Mouse (Mus musculus): ENCODE measurements around the gene Gm49510.

GRCm38 (mm10) chr15:78940325-78940724, 40.9 kb downstream of the Gm49510 start:
- no peak for TF ChIP-seq EP300 (IDR thresholded peaks at IDR 0.05; ENCODE audit: low read length)
- no peak for TF ChIP-seq CTCF (conservative IDR thresholded peaks at IDR 0.05 in 1 of 2, IDR thresholded peaks at IDR 0.05 in 1 of 2; ENCODE audit: low read depth in 2 of 2, low read length in 2 of 2)
